Mouse (Mus musculus) thymus, adult 2 months (tissue): ENCODE measurements at regions not wholly inside any gene's neighbourhood (a gene's known extent, or its start where the extent isn't known, plus 50 kb on each side); places are given as distances from the start of the nearest gene placed in this dataset.

Experiments
- DNase-seq: peaks from one replicate; pipeline ENCODE4 v3.0.0; 2021
- H3K27ac ChIP-seq: fragments of 200-500 bp; 2 replicates; pipeline ENCODE4 v1.5.1; 2012; ENCODE audit warnings: low read length, control low read depth; ENCODE audit not compliant: control insufficient read depth, insufficient read depth
- H3K27me3 ChIP-seq: fragments of 200-500 bp; 2 replicates; pipeline ENCODE4 v1.6.1; 2012; ENCODE audit warnings: mild to moderate bottlenecking, low read length, moderate library complexity, mixed read lengths; ENCODE audit not compliant: control insufficient read depth, insufficient read depth
- H3K36me3 ChIP-seq: fragments of 200-500 bp; 2 replicates; pipeline ENCODE4 v1.6.1; 2012; ENCODE audit warnings: mild to moderate bottlenecking, low read length, moderate library complexity; ENCODE audit not compliant: control insufficient read depth, insufficient read depth
- H3K4me1 ChIP-seq: fragments of 200-500 bp; replicated peaks from 2 replicates; pipeline ENCODE4 v1.6.1; 2012; ENCODE audit warnings: low read length; ENCODE audit not compliant: control insufficient read depth, insufficient read depth
- H3K4me3 ChIP-seq: fragments of 200-500 bp; 2 replicates; pipeline ENCODE4 v1.5.1; 2012; ENCODE audit warnings: mild to moderate bottlenecking, low read length, control low read depth, moderate library complexity; ENCODE audit not compliant: control insufficient read depth, insufficient read depth
- CTCF ChIP-seq: fragments of 200-500 bp; IDR thresholded peaks from 2 replicates; pipeline ENCODE4 v1.5.1; 2012; ENCODE audit warnings: mild to moderate bottlenecking, control low read depth, low read length, moderate library complexity, borderline replicate concordance; ENCODE audit not compliant: control insufficient read depth, poor library complexity, insufficient read depth; ENCODE audit errors: extremely low read depth
- POLR2A ChIP-seq: fragments of 200-500 bp; IDR thresholded peaks from 2 replicates; pipeline ENCODE4 v1.6.1; 2012; ENCODE audit warnings: mild to moderate bottlenecking, low read length, control low read depth, moderate library complexity; ENCODE audit not compliant: control insufficient read depth, poor library complexity, insufficient read depth; ENCODE audit errors: extremely low read depth
- WGBS: fragments of 180-500 bp; shearing (Covaris S2); methylation state at CpG from one replicate; pipeline ENCODE4 v1.1.7; 2018; 5-methylcytosine and 5-hydroxymethylcytosine counted together

DNA sequence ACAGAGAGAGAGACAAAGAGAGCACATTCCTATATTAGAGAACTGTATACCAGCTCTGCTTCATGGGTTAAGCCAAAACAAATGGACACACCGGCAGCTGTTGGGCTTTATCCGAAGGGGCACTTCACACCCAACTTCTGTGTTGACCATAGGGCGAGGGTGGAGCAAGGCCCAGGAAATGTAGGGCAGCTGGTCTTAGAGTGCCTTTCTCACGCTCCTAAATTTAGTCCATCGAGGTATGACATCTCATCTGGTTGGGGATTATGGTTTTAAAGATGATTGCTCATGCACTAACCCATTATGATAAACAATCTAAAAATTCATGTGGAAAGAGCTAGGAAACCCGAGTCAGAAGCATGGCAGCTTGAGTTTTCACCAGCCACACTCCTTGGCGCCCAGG, 63.6 kb upstream of the Ralgps2 start:
- H3K4me1 ChIP-seq, result no peaks in the 10 kb centered on the region
- no peak overlapping the region for H3K4me3 ChIP-seq
- no peak for TF ChIP-seq CTCF
- TF ChIP-seq POLR2A, result no peak
- H3K36me3 ChIP-seq, result no peaks in the 10 kb centered on the region
- no peak for DNase-seq
- 97% methylated on average over 7 of the region's 7 CpGs for WGBS
- no peak overlapping the region for H3K27ac ChIP-seq
- H3K27me3 ChIP-seq, result no peaks in the 10 kb centered on the region

DNA sequence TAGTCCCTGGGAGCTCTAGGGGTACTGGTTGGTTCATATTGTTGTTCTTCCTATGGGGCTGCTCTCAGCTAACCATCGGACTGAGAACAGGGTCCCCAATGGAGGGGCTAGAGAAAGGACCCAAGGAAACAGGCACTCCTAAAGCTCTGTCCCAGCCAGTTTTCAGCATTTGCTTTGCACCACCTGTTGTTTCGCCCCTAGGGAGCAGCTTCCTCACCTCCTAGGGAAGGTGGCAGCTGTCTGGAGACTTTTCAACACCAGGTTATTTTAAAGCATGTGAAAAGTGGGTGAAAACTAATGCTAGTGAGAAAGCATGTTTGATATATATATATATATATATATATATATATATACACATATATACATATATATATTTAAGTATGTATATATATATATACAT, 62.8 kb upstream of the Ralgps2 start:
- Histone ChIP-seq H3K27ac (no peak overlapping the region), H3K4me1 (no peaks in the 10 kb centered on the region; the same call in 1 of the 2 replicates), H3K4me3 (no peak overlapping the region), H3K36me3 (no peaks in the 10 kb centered on the region), H3K27me3 (no peaks in the 10 kb centered on the region)
- no peak for DNase-seq
- TF ChIP-seq CTCF (no peak), POLR2A (no peak)
- whole genome bisulfite sequencing, result 95% methylated on average over 2 of the region's 2 CpGs

GRCm38 (mm10) chr1:157001008-157001660, 61.7 kb upstream of the Ralgps2 start:
- Histone ChIP-seq H3K4me3 (no peak overlapping the region), H3K36me3 (no peaks in the 10 kb centered on the region), H3K27me3 (no peaks in the 10 kb centered on the region), H3K27ac (no peak overlapping the region), H3K4me1 (no peaks in the 10 kb centered on the region; the same call in 1 of the 2 replicates)
- WGBS, result 53% methylated on average over 6 of the region's 6 CpGs
- DNase-seq, result no peak
- no peak for TF ChIP-seq POLR2A
- TF ChIP-seq CTCF, result no peak

DNA sequence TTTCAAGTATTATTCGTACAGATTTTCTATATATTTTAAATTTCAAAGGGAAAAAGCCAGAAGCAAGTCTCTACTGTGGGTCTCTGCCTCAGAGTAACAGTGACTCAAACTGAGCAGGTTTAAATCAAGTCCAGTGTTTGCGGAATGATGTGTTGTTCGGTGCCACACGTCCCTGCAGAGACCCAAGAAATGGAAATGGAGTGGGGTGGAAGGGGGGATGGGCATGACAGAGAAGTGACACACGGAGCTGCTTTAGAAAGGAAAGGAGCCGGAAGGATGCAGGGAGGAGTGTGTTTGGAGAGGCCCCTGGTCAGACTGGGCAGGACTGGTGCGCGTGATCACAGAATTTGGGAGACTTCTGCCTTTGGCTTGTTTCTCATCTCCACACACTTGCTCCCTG, 60.5 kb upstream of the Ralgps2 start:
- no peaks in the 10 kb centered on the region; the same call in 1 of the 2 replicates for H3K4me1 ChIP-seq
- H3K27ac ChIP-seq, result no peak overlapping the region
- no peaks in the 10 kb centered on the region for H3K27me3 ChIP-seq
- TF ChIP-seq CTCF (no peak), POLR2A (no peak)
- 96% methylated on average over 8 of the region's 8 CpGs for WGBS
- no peak overlapping the region for H3K4me3 ChIP-seq
- DNase-seq, result no peak
- no peaks in the 10 kb centered on the region for H3K36me3 ChIP-seq

GRCm38 (mm10) chr1:156999272-156999671, 59.8 kb upstream of the Ralgps2 start:
- Histone ChIP-seq H3K27me3 (no peaks in the 10 kb centered on the region), H3K4me3 (no peak overlapping the region), H3K4me1 (no peaks in the 10 kb centered on the region; the same call in 1 of the 2 replicates), H3K27ac (no peak overlapping the region), H3K36me3 (no peaks in the 10 kb centered on the region)
- no peak for TF ChIP-seq CTCF
- no peak for TF ChIP-seq POLR2A
- WGBS, result 95% methylated on average over 8 of the region's 8 CpGs
- no peak for DNase-seq

GRCm38 (mm10) chr1:156997476-156998305, 58.3 kb upstream of the Ralgps2 start:
- H3K27ac ChIP-seq, result no peak overlapping the region
- H3K27me3 ChIP-seq, result no peaks in the 10 kb centered on the region
- TF ChIP-seq CTCF, result no peak
- TF ChIP-seq POLR2A, result no peak
- 79% methylated on average over 12 of the region's 12 CpGs for WGBS
- H3K36me3 ChIP-seq, result no peaks in the 10 kb centered on the region
- no peak overlapping the region for H3K4me3 ChIP-seq
- H3K4me1 ChIP-seq, result no peaks in the 10 kb centered on the region; the same call in 1 of the 2 replicates
- DNase-seq, result no peak
